Mouse (Mus musculus) liver, embryonic 14.5 days (tissue): ENCODE results near the gene Zfp740.

Experiments used
- CTCF ChIP-seq: IDR thresholded peaks from 2 replicates; pipeline ENCODE4 v1.5.1; 2016; ENCODE audit warnings: antibody characterized with exemption, low read depth, control low read depth
- EP300 ChIP-seq: IDR thresholded peaks from 2 replicates; pipeline ENCODE4 v1.6.1; 2016; ENCODE audit warnings: antibody characterized with exemption, low read depth

DNA sequence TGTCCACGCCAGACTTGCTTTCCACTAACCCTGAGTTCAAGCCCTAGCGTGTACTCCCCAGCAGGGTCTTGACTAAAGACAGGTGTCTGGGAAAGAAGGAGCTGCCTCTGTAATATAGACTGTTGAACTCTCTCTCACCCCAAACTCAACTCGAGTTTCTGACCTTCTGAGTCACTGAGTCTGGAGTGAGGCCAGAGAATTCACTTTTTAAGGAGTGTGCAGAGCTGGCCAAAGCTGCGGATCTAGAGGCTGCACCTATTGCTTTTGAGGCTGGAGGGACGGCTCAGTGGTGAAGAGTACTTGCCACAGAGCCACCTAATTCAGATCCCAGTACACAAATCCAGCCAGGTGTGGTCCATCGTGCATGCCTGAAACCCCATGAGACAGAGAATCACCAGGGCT is 35.4 kb upstream of the Zfp740 start:
- no peak for TF ChIP-seq CTCF
- no peak for TF ChIP-seq EP300
